Mouse (Mus musculus) stomach, embryonic 16.5 days (tissue): ENCODE measurements around the gene 1700011L22Rik. TPM values are rescaled to one million over a fixed set of nuclear protein-coding genes. Genes with fewer than 3 reads are reported as not detected.

Experiments used
- ATAC-seq: fragments of 200-750 bp; cut with Nextera tagmentation; 2 replicates; pipeline ENCODE4 v1.8.0; 2017; ENCODE audit warnings: moderate number of reproducible peaks, moderate TSS enrichment; ENCODE audit not compliant: insufficient read depth, low FRiP score
- H3K27ac ChIP-seq: fragments of 300-500 bp; sonication (generic); 2 replicates; pipeline ENCODE4 v1.5.1; 2014; ENCODE audit warnings: low read length
- H3K27me3 ChIP-seq: fragments of 300-500 bp; sonication (generic); 2 replicates; pipeline ENCODE4 v1.6.1; 2014; ENCODE audit warnings: low read length, control low read depth, mixed read lengths; ENCODE audit not compliant: control insufficient read depth, insufficient read depth
- H3K36me3 ChIP-seq: fragments of 300-500 bp; sonication (generic); 2 replicates; pipeline ENCODE4 v1.6.1; 2014; ENCODE audit warnings: low read length; ENCODE audit not compliant: control insufficient read depth, insufficient read depth
- H3K4me1 ChIP-seq: fragments of 300-500 bp; sonication (generic); 2 replicates; pipeline ENCODE4 v1.6.1; 2014; ENCODE audit warnings: low read length, control low read depth, mixed read lengths; ENCODE audit not compliant: control insufficient read depth, insufficient read depth
- H3K4me2 ChIP-seq: fragments of 300-500 bp; sonication (generic); 2 replicates; pipeline ENCODE4 v1.6.1; 2014; ENCODE audit warnings: low read depth, low read length, mixed read lengths
- H3K4me3 ChIP-seq: fragments of 300-500 bp; sonication (generic); replicated peaks from 2 replicates; pipeline ENCODE4 v1.5.1; 2014; ENCODE audit warnings: mild to moderate bottlenecking, low read length
- H3K9ac ChIP-seq: fragments of 300-500 bp; sonication (generic); 2 replicates; pipeline ENCODE4 v1.6.1; 2014; ENCODE audit warnings: low read length
- H3K9me3 ChIP-seq: fragments of 300-500 bp; sonication (generic); replicated peaks from 2 replicates; pipeline ENCODE4 v1.6.1; 2016; ENCODE audit warnings: low read length, control low read depth; ENCODE audit not compliant: control insufficient read depth
- WGBS: fragments of 180-500 bp; shearing (Covaris S2); extraction: QIAGEN DNeasy Blood & Tissue Kit; methylation state at CpG from one replicate; pipeline ENCODE4 v1.1.7; 2014; 5-methylcytosine and 5-hydroxymethylcytosine counted together
- polyA plus RNA-seq: library from polyadenylated mRNA; unstranded; fragments of >200 nt; fragmentation: Nextera tagmentation; extraction: Ambion mirVana; gene quantifications from 2 replicates; pipeline ENCODE4 v1.2.1, GENCODE M21; 2015

1700011L22Rik gene
- polyA plus RNA-seq, 1 experiment from 2014 or later = not detected

- no peaks in the 10 kb centered on the region for H3K9me3 ChIP-seq
- peaks cover 8% of the 10 kb centered on the region for H3K4me1 ChIP-seq
- H3K9ac ChIP-seq = no peak overlapping the region
- H3K36me3 ChIP-seq = no peaks in the 10 kb centered on the region
- H3K27me3 ChIP-seq = no peaks in the 10 kb centered on the region
- no peak overlapping the region for H3K4me2 ChIP-seq
- no peak for ATAC-seq
- no peak overlapping the region for H3K27ac ChIP-seq
- WGBS = 90% methylated on average over 4 of the region's 4 CpGs
- H3K4me3 ChIP-seq = no peak overlapping the region
Observed at GRCm38 (mm10) chr8:79288250-79288649, 39.9 kb upstream of the 1700011L22Rik start.

- Histone ChIP-seq H3K36me3 (no peaks in the 10 kb centered on the region), H3K4me1 (no peaks in the 10 kb centered on the region), H3K4me2 (no peak overlapping the region), H3K4me3 (no peak overlapping the region), H3K9me3 (no peaks in the 10 kb centered on the region), H3K9ac (no peak overlapping the region), H3K27ac (no peak overlapping the region), H3K27me3 (no peaks in the 10 kb centered on the region)
- ATAC-seq = no peak
- WGBS = 82% methylated on average over 3 of the region's 3 CpGs
Observed at GRCm38 (mm10) chr8:79286424-79286823, 38.1 kb upstream of the 1700011L22Rik start.

DNA sequence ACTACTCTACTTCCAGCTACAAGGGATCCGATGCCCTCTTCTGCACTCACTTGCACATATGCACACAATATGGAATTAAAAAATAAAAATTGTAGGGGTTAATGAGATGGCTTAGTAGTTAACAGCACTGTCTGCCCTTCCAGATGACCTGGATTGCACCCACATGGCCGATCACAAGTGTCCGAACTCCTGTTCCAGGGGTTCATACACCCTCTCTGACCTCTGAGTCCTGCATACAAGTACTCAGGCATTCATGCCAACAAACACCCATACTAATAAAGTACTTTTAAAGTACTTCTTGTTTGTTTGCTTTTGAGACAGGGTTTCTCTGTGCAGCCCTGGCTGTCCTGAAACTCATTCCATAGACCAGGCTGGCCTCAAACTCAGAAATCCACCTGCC lies 36.3 kb upstream of the 1700011L22Rik start:
- 92% methylated on average over 3 of the region's 3 CpGs for WGBS
- no peak overlapping the region for H3K4me3 ChIP-seq
- no peak overlapping the region for H3K27ac ChIP-seq
- no peak overlapping the region for H3K9ac ChIP-seq
- ATAC-seq = no peak
- H3K4me2 ChIP-seq = no peak overlapping the region
- H3K4me1 ChIP-seq = no peaks in the 10 kb centered on the region
- H3K36me3 ChIP-seq = 0 out of 2 replicates have a peak, but pooled peaks cover 4% of the 10 kb centered on the region
- no peaks in the 10 kb centered on the region for H3K27me3 ChIP-seq
- H3K9me3 ChIP-seq = no peaks in the 10 kb centered on the region

DNA sequence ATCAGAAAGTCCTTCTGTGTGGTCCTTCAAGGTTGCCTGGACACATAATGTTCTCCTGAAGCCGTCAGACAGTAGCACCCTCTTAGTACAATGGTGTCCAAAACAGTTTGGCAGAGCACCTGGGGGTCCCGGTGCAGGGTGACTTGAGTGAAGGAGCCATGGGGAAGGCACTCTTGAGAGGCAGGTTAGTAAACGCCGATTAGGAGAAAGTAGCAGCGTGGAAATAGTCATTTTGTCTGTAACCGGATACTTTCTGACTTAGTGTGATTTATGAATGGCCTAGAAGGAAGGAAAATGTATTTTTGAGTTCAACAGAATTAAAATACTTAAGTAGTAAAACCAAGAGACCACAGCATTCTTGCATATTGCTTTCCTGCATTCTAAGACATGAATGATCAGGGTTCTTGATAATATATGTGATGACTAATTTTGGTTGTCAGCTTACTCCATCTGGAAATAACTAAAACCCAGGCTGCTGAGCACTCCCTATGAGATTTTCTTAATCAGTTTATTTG lies 33.1 kb upstream of the 1700011L22Rik start:
- H3K4me2 ChIP-seq = no peak overlapping the region
- WGBS = 75% methylated on average over 6 of the region's 6 CpGs
- no peak overlapping the region for H3K9ac ChIP-seq
- H3K27ac ChIP-seq = no peak overlapping the region
- no peaks in the 10 kb centered on the region for H3K27me3 ChIP-seq
- no peak overlapping the region for H3K4me3 ChIP-seq
- 0 out of 2 replicates have a peak, but pooled peaks cover 4% of the 10 kb centered on the region for H3K36me3 ChIP-seq
- no peak for ATAC-seq
- no peaks in the 10 kb centered on the region for H3K4me1 ChIP-seq
- H3K9me3 ChIP-seq = no peaks in the 10 kb centered on the region

GRCm38 (mm10) chr8:79277264-79277870 lies 29.0 kb upstream of the 1700011L22Rik start:
- Histone ChIP-seq H3K36me3 (0 out of 2 replicates have a peak, but pooled peaks cover 4% of the 10 kb centered on the region), H3K27ac (no peak overlapping the region), H3K4me1 (no peaks in the 10 kb centered on the region), H3K9ac (no peak overlapping the region), H3K4me3 (no peak overlapping the region), H3K9me3 (no peaks in the 10 kb centered on the region), H3K4me2 (no peak overlapping the region), H3K27me3 (no peaks in the 10 kb centered on the region)
- ATAC-seq = no peak
- 74% methylated on average over 8 of the region's 8 CpGs for WGBS

DNA sequence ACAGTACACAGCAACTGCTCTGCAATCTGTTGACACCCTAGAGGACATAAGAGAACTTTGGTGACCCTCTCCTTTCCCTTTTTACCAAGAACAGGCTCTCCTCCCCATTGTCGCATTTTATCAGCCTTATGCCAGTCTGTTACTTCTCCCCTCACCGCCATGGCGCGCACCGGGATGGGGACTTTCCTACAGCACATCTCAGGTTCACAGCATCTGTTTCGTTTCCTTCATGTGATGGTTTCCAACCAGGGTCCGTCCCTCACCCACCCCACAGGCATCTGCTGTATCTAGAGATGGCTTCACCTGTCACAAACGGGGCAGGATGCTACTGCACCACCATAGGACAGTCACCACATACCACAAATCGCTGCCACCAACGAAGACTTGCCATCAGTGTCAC lies 26.6 kb upstream of the 1700011L22Rik start:
- WGBS = 93% methylated on average over 10 of the region's 10 CpGs
- no peaks in the 10 kb centered on the region for H3K27me3 ChIP-seq
- no peak for ATAC-seq
- H3K4me3 ChIP-seq = no peak overlapping the region
- H3K4me1 ChIP-seq = no peaks in the 10 kb centered on the region
- no peaks in the 10 kb centered on the region for H3K36me3 ChIP-seq
- H3K9me3 ChIP-seq = no peaks in the 10 kb centered on the region
- H3K4me2 ChIP-seq = no peak overlapping the region
- H3K27ac ChIP-seq = no peak overlapping the region
- no peak overlapping the region for H3K9ac ChIP-seq

- peaks cover 4% of the 10 kb centered on the region for H3K36me3 ChIP-seq
- WGBS = 86% methylated on average over 6 of the region's 6 CpGs
- no peak overlapping the region for H3K4me3 ChIP-seq
- no peak overlapping the region for H3K27ac ChIP-seq
- ATAC-seq = no peak
- no peaks in the 10 kb centered on the region for H3K4me1 ChIP-seq
- H3K9ac ChIP-seq = no peak overlapping the region
- no peak overlapping the region for H3K4me2 ChIP-seq
- no peaks in the 10 kb centered on the region for H3K9me3 ChIP-seq
- no peaks in the 10 kb centered on the region for H3K27me3 ChIP-seq
Observed at GRCm38 (mm10) chr8:79273776-79274175, 25.4 kb upstream of the 1700011L22Rik start.

DNA sequence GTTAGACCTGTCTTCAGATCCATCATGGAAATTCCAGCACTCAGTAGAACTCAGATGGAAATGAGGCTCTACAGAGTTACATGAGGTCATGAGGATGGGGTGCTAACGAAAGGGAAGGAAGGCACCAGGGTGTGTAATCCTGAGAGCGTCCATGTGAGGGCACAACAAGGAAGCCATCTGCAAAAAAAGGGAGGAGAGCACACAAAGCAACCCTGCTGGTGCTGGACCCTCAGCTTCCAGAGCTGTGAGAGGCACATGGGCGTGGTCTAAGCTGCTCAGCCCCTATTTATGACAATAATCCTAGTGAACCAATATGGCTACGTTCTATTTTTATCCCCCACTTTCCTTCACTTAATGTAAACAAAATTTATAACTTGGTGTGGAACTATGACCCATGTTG lies 24.3 kb upstream of the 1700011L22Rik start:
- H3K4me3 ChIP-seq = no peak overlapping the region
- H3K27me3 ChIP-seq = no peaks in the 10 kb centered on the region
- H3K9me3 ChIP-seq = no peaks in the 10 kb centered on the region
- H3K36me3 ChIP-seq = peaks cover 4% of the 10 kb centered on the region
- H3K9ac ChIP-seq = no peak overlapping the region
- no peaks in the 10 kb centered on the region for H3K4me1 ChIP-seq
- no peak overlapping the region for H3K4me2 ChIP-seq
- no peak for ATAC-seq
- H3K27ac ChIP-seq = no peak overlapping the region
- 69% methylated on average over 4 of the region's 4 CpGs for WGBS

GRCm38 (mm10) chr8:79268921-79269320 lies 20.6 kb upstream of the 1700011L22Rik start:
- no peaks in the 10 kb centered on the region for H3K9me3 ChIP-seq

More at GRCm38 (mm10) chr8:79268921-79269320, 20.6 kb upstream of the 1700011L22Rik start:
- H3K27ac ChIP-seq = no peak overlapping the region
- no peak overlapping the region for H3K4me2 ChIP-seq
- no peak overlapping the region for H3K4me3 ChIP-seq
- no peaks in the 10 kb centered on the region for H3K27me3 ChIP-seq
- peaks cover 4% of the 10 kb centered on the region for H3K36me3 ChIP-seq
- ATAC-seq = no peak
- H3K9ac ChIP-seq = no peak overlapping the region
- H3K4me1 ChIP-seq = no peaks in the 10 kb centered on the region
- 92% methylated on average over 7 of the region's 7 CpGs for WGBS
